Mouse (Mus musculus) left cerebral cortex, adult 18-20 months (tissue): ENCODE measurements around the gene Zfr2. TPM values are rescaled to one million over a fixed set of nuclear protein-coding genes. Genes with fewer than 3 reads are reported as not detected.

Experiments
- DNase-seq, 2 experiments: peaks; one replicate each; pipeline ENCODE4 v3.0.0; 2021 to 2022; ENCODE audit warnings: low spot score in 2 of 2, mixed read lengths in 1 of 2
- long read RNA-seq, 2 experiments: library from polyadenylated mRNA; stranded (forward); transcript quantifications; one replicate each; pipeline ENCODE4 v2.0.0; 2021
- total RNA-seq, 2 experiments: library from RNA; stranded (reverse); gene quantifications; 2 replicates each; pipeline ENCODE4 v1.2.3; 2021

The Zfr2 gene
- total RNA-seq = 10 to 100 TPM; 59.2 to 65.5 TPM
- long read RNA-seq, experiment 1, transcript Zfr2-201 (18 exons, 3,349 nt) = major isoform, 29 of 91 reads
- long read RNA-seq, experiment 1, partial matches to known transcripts = 13 of 91 reads
- long read RNA-seq, experiment 1, other reads (novel, unspliced or antisense) = 49 of 91 reads
- long read RNA-seq, experiment 2, transcript Zfr2-201 (18 exons, 3,349 nt) = major isoform, 23 of 68 reads
- long read RNA-seq, experiment 2, partial matches to known transcripts = 10 of 68 reads
- long read RNA-seq, experiment 2, other reads (novel, unspliced or antisense) = 35 of 68 reads

- DNase-seq = peak; percentile 95 to 96
Observed at GRCm38 (mm10) chr10:81232580-81233225, at the start of gene Zfr2. Gene Zfr2, plus strand, starts transcription at chr10:81233155.

DNA sequence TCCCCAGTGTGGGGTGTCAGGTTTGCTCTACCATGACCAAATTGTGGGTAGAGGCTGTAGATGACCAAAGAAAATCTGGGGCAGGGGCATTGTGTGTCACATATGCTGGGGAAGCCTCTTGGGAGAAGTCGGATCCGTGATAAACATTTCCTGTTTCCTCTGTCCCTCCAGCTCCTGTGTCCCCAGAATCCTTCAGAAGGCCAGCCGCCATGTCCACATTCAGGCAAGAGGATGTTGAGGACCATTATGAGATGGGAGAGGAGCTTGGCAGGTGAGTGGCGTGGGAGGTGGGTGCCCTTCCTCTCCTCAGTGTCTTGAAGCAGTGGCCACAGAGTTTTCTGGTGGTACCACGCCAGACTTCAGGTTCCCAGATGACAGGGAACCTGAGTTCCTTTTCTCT lies 49.1 kb upstream of the Zfr2 start, which contains the start of gene 4930442H23Rik:
Gene 4930442H23Rik (minus strand): TSS at position 45 of the 400 bp plus-strand sequence.
- no peak for DNase-seq

DNA sequence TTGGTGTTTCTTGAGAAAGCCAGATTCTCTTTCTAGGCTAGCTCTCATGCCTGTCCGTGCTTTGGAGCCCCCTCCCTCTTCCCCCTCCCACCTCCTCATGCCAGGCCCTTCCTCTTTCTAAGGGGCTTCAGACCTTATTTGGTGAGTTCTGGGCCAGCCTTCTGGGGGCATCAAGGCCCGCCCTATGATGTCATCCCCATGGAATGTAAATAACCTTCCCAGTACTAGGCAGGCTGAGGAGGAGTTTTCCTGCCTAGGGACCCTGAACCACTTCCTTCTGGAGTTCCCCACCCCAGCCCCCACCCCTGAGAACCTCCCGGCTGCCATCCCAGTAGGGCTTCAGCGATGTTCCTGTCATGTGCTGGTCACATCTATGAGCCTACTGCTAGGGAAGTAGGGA lies 48.2 kb upstream of the Zfr2 start:
- DNase-seq = no peak

- DNase-seq = no peak
Observed at GRCm38 (mm10) chr10:81187161-81187560, 45.8 kb upstream of the Zfr2 start.

DNA sequence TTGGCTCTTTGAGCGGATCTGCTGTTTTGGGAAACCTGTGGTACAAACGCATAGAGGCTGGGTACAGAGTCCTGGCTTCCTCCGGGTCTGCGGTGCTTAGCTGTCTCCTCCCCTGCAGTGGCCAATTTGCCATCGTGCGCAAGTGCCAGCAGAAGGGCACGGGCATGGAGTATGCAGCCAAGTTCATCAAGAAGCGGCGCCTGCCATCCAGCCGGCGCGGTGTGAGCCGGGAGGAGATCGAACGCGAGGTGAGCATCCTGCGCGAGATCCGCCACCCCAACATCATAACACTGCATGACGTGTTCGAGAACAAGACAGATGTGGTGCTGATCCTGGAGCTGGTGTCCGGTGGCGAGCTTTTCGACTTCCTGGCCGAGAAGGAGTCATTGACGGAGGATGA lies 43.1 kb upstream of the Zfr2 start:
- no peak for DNase-seq

DNA sequence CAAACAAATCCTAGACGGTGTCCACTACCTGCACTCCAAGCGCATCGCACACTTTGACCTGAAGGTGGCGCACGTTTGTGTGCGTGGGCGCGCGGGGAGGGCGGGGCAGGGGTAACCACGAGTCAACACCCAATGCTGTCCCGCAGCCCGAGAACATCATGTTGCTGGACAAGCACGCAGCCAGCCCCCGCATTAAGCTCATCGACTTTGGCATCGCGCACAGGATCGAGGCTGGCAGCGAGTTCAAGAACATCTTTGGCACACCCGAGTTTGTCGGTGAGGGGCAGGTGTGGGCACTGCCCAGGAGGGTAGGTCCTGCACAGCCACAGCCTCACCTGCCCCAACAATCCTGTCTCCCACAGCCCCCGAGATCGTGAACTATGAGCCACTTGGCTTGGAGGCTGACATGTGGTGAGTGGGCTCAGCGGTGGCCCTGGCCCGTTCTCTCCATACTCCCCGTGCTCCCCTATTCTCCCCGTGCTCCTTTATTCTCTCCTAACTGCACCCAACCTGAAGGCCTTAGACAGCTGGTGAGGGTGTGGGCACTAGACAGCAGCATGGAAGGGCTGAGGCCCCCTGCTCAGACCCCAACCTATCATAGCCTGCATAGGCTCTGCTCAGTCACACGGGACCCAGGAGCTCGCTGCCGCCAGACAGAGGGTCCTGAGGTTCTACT lies 42.6 kb upstream of the Zfr2 start:
- DNase-seq = no peak

GRCm38 (mm10) chr10:81190912-81191321 lies 42.0 kb upstream of the Zfr2 start:
- no peak for DNase-seq

GRCm38 (mm10) chr10:81191342-81191982 lies 41.5 kb upstream of the Zfr2 start:
- no peak for DNase-seq

DNA sequence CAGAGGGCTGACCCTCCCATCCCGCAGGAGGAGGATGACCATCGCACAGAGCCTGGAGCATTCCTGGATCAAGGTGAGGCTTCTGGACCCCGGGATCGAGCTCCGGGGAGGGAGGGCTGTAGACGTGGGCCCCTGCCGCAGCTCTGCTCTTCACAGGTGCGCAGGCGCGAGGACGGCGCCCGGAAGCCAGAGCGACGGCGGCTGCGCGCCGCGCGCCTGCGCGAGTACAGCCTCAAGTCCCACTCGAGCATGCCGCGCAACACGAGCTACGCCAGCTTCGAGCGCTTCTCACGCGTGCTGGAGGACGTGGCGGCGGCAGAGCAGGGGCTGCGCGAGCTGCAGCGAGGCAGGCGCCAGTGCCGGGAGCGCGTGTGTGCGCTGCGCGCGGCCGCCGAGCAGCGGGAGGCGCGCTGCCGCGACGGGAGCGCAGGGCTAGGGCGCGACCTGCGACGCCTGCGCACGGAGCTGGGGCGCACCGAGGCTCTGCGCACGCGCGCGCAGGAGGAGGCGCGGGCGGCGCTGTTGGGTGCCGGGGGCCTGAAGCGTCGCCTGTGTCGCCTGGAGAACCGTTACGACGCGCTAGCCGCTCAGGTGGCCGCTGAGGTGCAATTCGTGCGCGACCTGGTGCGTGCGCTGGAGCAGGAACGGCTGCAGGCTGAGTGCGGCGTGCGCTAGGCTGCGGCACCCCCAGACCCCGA lies 40.5 kb upstream of the Zfr2 start:
- DNase-seq = peak; percentile 76 to 91

DNA sequence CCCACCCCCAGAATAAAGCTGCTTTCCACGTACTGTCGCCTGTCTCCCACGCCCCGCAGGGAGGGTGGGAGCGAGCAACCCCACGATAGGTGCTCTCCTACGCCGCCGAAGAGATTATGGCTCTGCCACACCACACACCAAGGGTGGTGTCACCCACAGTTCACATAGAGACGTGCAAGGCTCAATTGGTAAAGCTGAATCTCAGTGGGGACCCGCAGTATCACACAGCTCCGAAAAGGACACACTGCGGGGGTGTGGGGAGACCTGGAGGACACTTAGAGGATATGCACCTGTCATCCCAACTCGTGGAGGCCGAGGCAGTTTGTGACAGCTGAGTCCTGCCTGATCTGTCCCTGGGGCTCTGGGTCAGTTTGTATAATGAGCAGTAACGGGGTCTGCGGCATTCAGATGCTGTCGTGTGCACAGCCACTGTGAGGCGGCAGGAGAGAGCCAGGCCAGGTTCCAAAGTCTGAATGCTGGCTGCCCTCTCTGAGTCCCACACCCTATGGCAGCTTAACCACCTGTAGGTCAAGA lies 39.9 kb upstream of the Zfr2 start:
- DNase-seq = no peak

DNA sequence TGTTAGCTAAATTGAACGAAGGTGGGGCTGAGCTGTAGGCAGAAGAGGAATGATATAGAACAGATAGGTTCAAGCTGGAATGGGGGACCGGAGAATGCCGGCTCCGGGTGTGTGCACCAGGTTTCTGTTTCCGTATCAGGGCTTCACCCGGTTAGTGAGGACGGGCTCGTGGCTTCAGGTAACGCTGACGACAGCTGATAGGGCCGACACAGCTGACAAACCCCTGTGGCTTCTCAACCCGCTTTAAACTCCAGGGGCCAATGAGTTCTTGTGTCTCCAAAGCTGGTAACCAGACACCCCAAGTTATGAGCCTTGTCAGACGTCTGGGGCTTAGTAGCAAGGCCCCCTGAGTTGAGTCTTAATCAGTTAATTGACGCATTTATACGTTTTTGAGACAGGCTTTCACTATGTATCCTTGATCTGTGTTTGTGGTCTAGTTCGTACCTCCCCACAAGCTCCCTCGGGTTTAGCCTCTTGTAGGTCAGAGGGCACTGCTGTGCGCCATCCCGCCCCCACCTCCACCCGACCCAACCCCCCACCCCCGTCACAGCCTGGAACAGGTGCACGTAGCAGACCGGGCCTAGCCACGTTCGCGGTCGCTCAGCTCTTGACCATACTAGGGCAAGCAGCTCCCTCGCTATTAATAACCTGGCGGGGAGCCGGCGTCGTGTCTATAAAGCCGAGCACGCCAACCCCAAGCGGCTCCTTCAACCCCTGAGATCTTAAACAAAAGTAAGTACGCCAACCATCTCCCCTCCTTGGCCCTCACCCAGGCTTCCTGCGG lies 38.8 kb upstream of the Zfr2 start:
- no peak for DNase-seq

- no peak for DNase-seq
Observed at GRCm38 (mm10) chr10:81195300-81195699, 37.7 kb upstream of the Zfr2 start.

GRCm38 (mm10) chr10:81196470-81197065 lies 36.4 kb upstream of the Zfr2 start:
- no peak for DNase-seq

- DNase-seq = no peak
Observed at GRCm38 (mm10) chr10:81197305-81197704, 35.6 kb upstream of the Zfr2 start.

DNA sequence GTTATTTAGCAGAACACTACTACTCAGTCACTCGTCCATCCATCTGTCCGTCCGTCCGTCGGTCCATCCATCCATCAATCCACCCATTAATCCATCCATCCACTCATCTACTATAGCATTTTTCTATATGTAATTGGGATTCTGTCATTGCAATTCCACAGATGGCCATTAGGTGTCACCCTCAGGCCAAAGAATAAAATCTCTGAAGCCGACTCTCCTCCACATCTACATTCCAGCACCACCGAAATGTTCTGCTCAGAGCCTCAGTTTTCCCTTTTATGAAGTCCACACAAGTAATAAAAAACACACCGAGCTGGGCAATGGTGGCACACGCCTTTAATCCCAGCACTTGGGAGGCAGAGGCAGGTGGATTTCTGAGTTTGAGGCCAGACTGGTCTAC lies 34.7 kb upstream of the Zfr2 start:
- peak; percentile 66 to 72 for DNase-seq

- no peak for DNase-seq
Observed at GRCm38 (mm10) chr10:81198990-81199389, 34.0 kb upstream of the Zfr2 start.

GRCm38 (mm10) chr10:81200141-81200540 lies 32.8 kb upstream of the Zfr2 start:
- DNase-seq = no peak

GRCm38 (mm10) chr10:81200605-81201287 lies 32.2 kb upstream of the Zfr2 start:
- DNase-seq = no peak
